Mouse (Mus musculus): Measurements from ENCODE around the gene Tmem200a.

Tmem200a gene

DNA sequence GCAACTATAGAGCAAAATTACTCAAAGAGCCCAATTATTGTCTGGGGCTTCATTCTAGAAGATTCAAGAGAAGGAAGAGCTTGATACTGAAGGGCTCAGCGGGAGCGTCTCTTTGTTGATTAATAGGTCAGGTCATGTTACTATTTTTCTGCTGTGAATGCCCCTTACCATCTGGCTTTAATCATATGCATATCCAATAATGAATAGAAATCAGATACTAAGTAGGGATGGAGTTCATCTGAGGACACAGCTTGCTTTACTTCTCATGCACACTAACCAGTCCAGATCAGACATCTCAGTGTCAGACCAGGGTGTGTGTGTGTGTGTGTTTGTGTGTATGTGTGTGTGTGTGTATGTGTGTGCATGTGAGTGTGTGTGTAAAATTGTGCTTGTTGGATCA lies 201.1 kb downstream of the Tmem200a start:
- DNase-seq = no peak

DNA sequence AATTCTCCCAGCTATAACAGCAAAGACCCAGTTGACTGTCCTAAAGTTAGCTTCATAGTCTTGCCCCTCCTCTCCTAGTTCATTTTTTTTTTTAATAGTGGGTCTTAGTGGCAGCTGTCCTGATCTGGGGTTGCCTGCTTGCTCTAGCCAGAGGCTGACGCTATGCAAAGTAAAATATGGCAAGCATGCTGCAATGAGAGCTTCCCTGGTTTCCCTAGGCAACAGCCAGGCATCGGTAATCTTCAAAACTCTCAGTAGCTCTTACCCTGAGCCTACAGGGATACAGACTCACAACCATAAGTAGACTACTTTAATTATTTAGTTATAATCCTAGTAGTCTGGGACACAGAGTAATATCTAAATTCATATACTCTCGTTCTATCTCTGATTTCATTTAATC lies 202.0 kb downstream of the Tmem200a start:
- DNase-seq = no peak

DNA sequence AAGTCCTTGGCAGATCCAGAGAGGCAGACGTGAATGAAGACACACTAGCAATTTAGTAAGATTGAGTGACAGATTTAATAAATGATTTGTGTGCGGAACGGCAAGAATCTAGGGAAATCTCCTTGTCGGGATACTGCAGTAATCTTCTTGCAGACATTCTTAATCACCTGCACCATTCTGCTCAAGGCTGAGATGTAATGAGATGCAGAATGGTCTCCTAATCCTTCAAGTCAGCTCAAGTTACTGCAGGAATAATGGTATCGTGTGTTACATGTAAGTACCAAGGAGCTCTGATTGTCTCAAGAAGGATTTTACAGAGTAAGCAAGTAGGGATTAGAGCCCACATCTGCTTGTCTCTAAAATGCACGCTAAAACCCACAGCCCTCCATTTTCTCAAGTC lies 210.1 kb downstream of the Tmem200a start:
- DNase-seq = no peak
